Mouse (Mus musculus): Measurements from ENCODE around the gene Dcxr.

DNA sequence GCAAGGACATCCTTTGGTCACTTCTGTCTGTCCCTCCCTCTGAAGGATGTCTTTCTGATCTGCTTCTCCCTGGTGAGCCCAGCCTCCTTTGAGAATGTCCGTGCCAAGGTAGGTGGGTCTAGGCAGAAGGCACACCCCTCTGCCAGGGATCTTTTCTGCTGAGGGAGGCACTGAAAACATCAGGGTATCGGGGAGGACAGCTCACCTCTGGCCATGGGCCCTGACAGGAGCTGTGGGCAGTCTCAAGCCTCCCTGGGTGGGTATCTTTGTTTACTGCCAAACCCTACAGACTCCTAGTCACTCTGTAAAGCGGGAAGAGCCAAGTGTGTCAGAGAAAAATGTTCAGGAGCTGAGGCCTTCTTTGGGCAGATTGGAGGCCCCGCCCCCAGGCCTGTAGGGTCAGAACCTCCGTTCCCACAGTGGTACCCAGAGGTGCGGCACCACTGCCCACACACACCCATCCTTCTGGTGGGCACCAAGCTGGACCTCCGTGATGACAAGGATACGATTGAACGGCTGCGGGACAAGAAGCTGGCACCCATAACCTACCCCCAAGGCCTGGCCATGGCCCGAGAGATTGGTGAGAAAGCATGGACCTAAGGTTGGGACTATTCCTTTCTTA lies 4.2 kb downstream of the Dcxr start:
- no peak for TF ChIP-seq POLR2A (IDR thresholded peaks at IDR 0.05; ENCODE audit: borderline replicate concordance, low read depth, low read length)
- no peak for TF ChIP-seq CTCF (IDR thresholded peaks at IDR 0.05; ENCODE audit: low read depth, low read length)
